Mouse (Mus musculus): Measurements from ENCODE around the gene Slco4a1. TPM values are rescaled to one million over a fixed set of nuclear protein-coding genes. Genes with fewer than 3 reads are reported as not detected.

The Slco4a1 gene
- 3.3 and 3.9 TPM in 2 replicates for polyA plus RNA-seq (2014; fragmentation: Nextera tagmentation; extraction: Ambion mirVana)

- Histone ChIP-seq H3K9ac (ENCODE audit: low read depth, low read length) (peak within 1 kb of the TSS; percentile 45), H3K27ac (ENCODE audit: low read depth, low read length) (no peak within 1 kb of the TSS; the same call in 1 of the 2 replicates), H3K4me3 (ENCODE audit: low read depth, low read length) (peak within 1 kb of the TSS; percentile 52), H3K27me3 (ENCODE audit: control insufficient read depth, insufficient read depth, low read length) (peaks cover 11% of the 10 kb centered on the region), H3K9me3 (ENCODE audit: control insufficient read depth, low read length) (no peaks in the 10 kb centered on the region), H3K36me3 (ENCODE audit: control insufficient read depth, insufficient read depth, low read length) (no peaks in the 10 kb centered on the region), H3K4me1 (replicated peaks; ENCODE audit: control insufficient read depth, insufficient read depth, low read length) (peaks cover 4% of the 10 kb centered on the region), H3K4me2 (replicated peaks; ENCODE audit: low read depth, low read length) (peak within 1 kb of the TSS; percentile 96)
- 2% methylated on average over 62 of the region's 65 CpGs for WGBS
- DNase-seq (ENCODE audit: low spot score) (peak; percentile 90), ATAC-seq (ENCODE audit: low FRiP score) (peak; percentile 96)
These were observed at the start of gene Slco4a1 for GRCm38 (mm10) chr2:180455723-180456698. Gene Slco4a1, plus strand, starts transcription at chr2:180456245.

GRCm38 (mm10) chr2:180408410-180408809 lies 47.6 kb upstream of the Slco4a1 start:
- H3K9ac ChIP-seq (ENCODE audit: low read depth, low read length): no peak overlapping the region
- H3K27ac ChIP-seq (ENCODE audit: low read depth, low read length): no peak overlapping the region
- DNase-seq (ENCODE audit: low spot score) (no peak), ATAC-seq (ENCODE audit: low FRiP score) (no peak)
- H3K9me3 ChIP-seq (ENCODE audit: control insufficient read depth, low read length): no peaks in the 10 kb centered on the region
- no peak overlapping the region for H3K4me2 ChIP-seq (replicated peaks; ENCODE audit: low read depth, low read length)
- H3K27me3 ChIP-seq (ENCODE audit: control insufficient read depth, insufficient read depth, low read length): no peaks in the 10 kb centered on the region
- H3K4me3 ChIP-seq (ENCODE audit: low read depth, low read length): no peak overlapping the region
- 28% methylated on average over 2 of the region's 2 CpGs for WGBS
- H3K4me1 ChIP-seq (replicated peaks; ENCODE audit: control insufficient read depth, insufficient read depth, low read length): no peaks in the 10 kb centered on the region
- no peaks in the 10 kb centered on the region for H3K36me3 ChIP-seq (ENCODE audit: control insufficient read depth, insufficient read depth, low read length)

DNA sequence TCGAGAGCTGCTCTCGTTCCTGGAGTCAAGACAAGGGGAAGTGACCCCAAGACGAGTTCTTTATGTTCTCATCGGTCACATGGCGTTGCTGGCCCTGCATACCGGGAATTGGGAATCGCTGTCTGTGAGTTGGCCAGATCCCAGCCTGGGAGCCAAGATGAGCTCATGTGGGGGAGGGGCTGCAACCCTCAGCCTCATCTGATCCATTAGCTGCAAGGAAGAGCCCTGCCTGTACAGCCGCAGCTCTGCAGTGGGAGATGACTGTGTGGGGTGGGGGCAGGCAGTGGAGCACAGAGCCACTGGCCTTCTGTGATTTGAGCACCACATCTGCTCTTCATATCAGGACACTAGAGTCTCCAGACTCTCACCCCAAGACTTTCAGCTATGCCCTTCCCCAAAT lies 45.6 kb upstream of the Slco4a1 start:
- ATAC-seq (ENCODE audit: low FRiP score) (0 out of 2 replicates have a peak, but pooled peaks have one; percentile 40), DNase-seq (ENCODE audit: low spot score) (peak; percentile 27)
- H3K4me2 ChIP-seq (replicated peaks; ENCODE audit: low read depth, low read length): no peak overlapping the region
- no peak overlapping the region for H3K9ac ChIP-seq (ENCODE audit: low read depth, low read length)
- H3K36me3 ChIP-seq (ENCODE audit: control insufficient read depth, insufficient read depth, low read length): no peaks in the 10 kb centered on the region
- H3K27ac ChIP-seq (ENCODE audit: low read depth, low read length): no peak overlapping the region
- H3K9me3 ChIP-seq (ENCODE audit: control insufficient read depth, low read length): no peaks in the 10 kb centered on the region
- WGBS: 72% methylated on average over 8 of the region's 8 CpGs
- no peaks in the 10 kb centered on the region for H3K27me3 ChIP-seq (ENCODE audit: control insufficient read depth, insufficient read depth, low read length)
- H3K4me1 ChIP-seq (replicated peaks; ENCODE audit: control insufficient read depth, insufficient read depth, low read length): no peaks in the 10 kb centered on the region
- no peak overlapping the region for H3K4me3 ChIP-seq (ENCODE audit: low read depth, low read length)

- Histone ChIP-seq H3K9me3 (ENCODE audit: control insufficient read depth, low read length) (no peaks in the 10 kb centered on the region), H3K4me1 (replicated peaks; ENCODE audit: control insufficient read depth, insufficient read depth, low read length) (no peaks in the 10 kb centered on the region), H3K36me3 (ENCODE audit: control insufficient read depth, insufficient read depth, low read length) (no peaks in the 10 kb centered on the region), H3K4me3 (ENCODE audit: low read depth, low read length) (no peak overlapping the region), H3K27me3 (ENCODE audit: control insufficient read depth, insufficient read depth, low read length) (no peaks in the 10 kb centered on the region), H3K9ac (ENCODE audit: low read depth, low read length) (no peak overlapping the region), H3K4me2 (replicated peaks; ENCODE audit: low read depth, low read length) (no peak overlapping the region), H3K27ac (ENCODE audit: low read depth, low read length) (no peak overlapping the region)
- peak; percentile 59 for DNase-seq (ENCODE audit: low spot score)
- WGBS: 10% methylated on average over 8 of the region's 8 CpGs
- no peak for ATAC-seq (ENCODE audit: low FRiP score)
These were observed 45.0 kb upstream of the Slco4a1 start for GRCm38 (mm10) chr2:180411013-180411412.

- Histone ChIP-seq H3K4me3 (ENCODE audit: low read depth, low read length) (no peak overlapping the region), H3K9me3 (ENCODE audit: control insufficient read depth, low read length) (no peaks in the 10 kb centered on the region), H3K9ac (ENCODE audit: low read depth, low read length) (no peak overlapping the region), H3K4me1 (replicated peaks; ENCODE audit: control insufficient read depth, insufficient read depth, low read length) (no peaks in the 10 kb centered on the region), H3K27me3 (ENCODE audit: control insufficient read depth, insufficient read depth, low read length) (no peaks in the 10 kb centered on the region; the same call in 1 of the 2 replicates), H3K27ac (ENCODE audit: low read depth, low read length) (no peak overlapping the region), H3K4me2 (replicated peaks; ENCODE audit: low read depth, low read length) (no peak overlapping the region), H3K36me3 (ENCODE audit: control insufficient read depth, insufficient read depth, low read length) (no peaks in the 10 kb centered on the region)
- WGBS: 74% methylated on average over 3 of the region's 3 CpGs
- ATAC-seq (ENCODE audit: low FRiP score): no peak
- no peak for DNase-seq (ENCODE audit: low spot score)
These were observed 40.4 kb upstream of the Slco4a1 start for GRCm38 (mm10) chr2:180415627-180416026.

DNA sequence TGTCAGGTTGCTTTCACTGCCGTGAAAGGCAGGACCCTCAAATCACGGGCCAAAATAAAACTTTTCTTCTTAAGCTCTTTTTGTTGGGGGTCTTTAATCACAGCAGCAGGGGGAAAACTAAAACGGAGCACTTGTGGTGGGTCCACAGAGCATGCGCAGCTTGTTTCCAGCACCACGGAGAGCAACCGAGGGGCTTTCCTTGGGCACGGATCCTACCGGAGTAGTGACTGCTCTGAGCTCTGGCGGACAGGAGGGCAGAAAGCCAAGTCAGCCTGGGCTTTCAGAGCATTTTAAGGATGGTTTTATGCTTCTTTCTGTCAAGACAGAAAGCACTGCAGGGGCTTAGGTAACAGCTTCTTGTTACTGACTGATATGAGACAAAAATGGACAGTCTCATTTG lies 38.3 kb upstream of the Slco4a1 start:
- ATAC-seq (ENCODE audit: low FRiP score): no peak
- 16% methylated on average over 9 of the region's 9 CpGs for WGBS
- H3K4me3 ChIP-seq (ENCODE audit: low read depth, low read length): no peak overlapping the region

DNA sequence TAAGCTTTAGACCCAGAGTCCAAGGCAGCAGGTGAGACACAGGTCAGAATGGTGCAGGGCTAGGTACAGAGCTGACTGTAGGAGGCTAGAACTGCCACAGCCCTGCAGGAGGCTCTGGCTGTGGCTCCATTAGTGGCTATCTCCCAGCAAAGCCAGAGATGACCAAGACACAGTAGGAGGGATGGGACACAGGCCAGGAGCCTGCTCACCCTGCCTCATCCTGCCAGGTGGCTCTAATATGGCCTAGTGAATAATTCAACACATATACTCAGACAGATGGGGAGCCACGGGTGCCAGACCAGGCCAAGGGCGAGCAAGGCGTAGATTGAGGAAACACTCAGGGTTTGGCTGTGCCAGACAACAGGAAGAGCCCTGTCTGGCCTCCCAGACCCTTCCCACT lies 35.4 kb upstream of the Slco4a1 start:
- Histone ChIP-seq H3K4me1 (replicated peaks; ENCODE audit: control insufficient read depth, insufficient read depth, low read length) (no peaks in the 10 kb centered on the region), H3K27ac (ENCODE audit: low read depth, low read length) (no peak overlapping the region), H3K36me3 (ENCODE audit: control insufficient read depth, insufficient read depth, low read length) (no peaks in the 10 kb centered on the region), H3K4me2 (replicated peaks; ENCODE audit: low read depth, low read length) (no peak overlapping the region), H3K4me3 (ENCODE audit: low read depth, low read length) (no peak overlapping the region), H3K9ac (ENCODE audit: low read depth, low read length) (no peak overlapping the region), H3K27me3 (ENCODE audit: control insufficient read depth, insufficient read depth, low read length) (no peaks in the 10 kb centered on the region; the same call in 1 of the 2 replicates), H3K9me3 (ENCODE audit: control insufficient read depth, low read length) (no peaks in the 10 kb centered on the region)
- DNase-seq (ENCODE audit: low spot score): no peak
- WGBS: 79% methylated on average over 3 of the region's 3 CpGs
- no peak for ATAC-seq (ENCODE audit: low FRiP score)

More for the DNA sequence above, 38.3 kb upstream of the Slco4a1 start:
- Histone ChIP-seq H3K4me1 (replicated peaks; ENCODE audit: control insufficient read depth, insufficient read depth, low read length) (no peaks in the 10 kb centered on the region), H3K9me3 (ENCODE audit: control insufficient read depth, low read length) (no peaks in the 10 kb centered on the region), H3K9ac (ENCODE audit: low read depth, low read length) (no peak overlapping the region), H3K27ac (ENCODE audit: low read depth, low read length) (no peak overlapping the region), H3K36me3 (ENCODE audit: control insufficient read depth, insufficient read depth, low read length) (no peaks in the 10 kb centered on the region), H3K4me2 (replicated peaks; ENCODE audit: low read depth, low read length) (no peak overlapping the region), H3K27me3 (ENCODE audit: control insufficient read depth, insufficient read depth, low read length) (no peaks in the 10 kb centered on the region; the same call in 1 of the 2 replicates)
- DNase-seq (ENCODE audit: low spot score): peak; percentile 59

- H3K4me3 ChIP-seq (ENCODE audit: low read depth, low read length): no peak overlapping the region
- H3K4me2 ChIP-seq (replicated peaks; ENCODE audit: low read depth, low read length): no peak overlapping the region
- no peak for ATAC-seq (ENCODE audit: low FRiP score)
- DNase-seq (ENCODE audit: low spot score): no peak
- no peaks in the 10 kb centered on the region for H3K9me3 ChIP-seq (ENCODE audit: control insufficient read depth, low read length)
- no peaks in the 10 kb centered on the region for H3K27me3 ChIP-seq (ENCODE audit: control insufficient read depth, insufficient read depth, low read length)
- H3K9ac ChIP-seq (ENCODE audit: low read depth, low read length): no peak overlapping the region
- H3K27ac ChIP-seq (ENCODE audit: low read depth, low read length): no peak overlapping the region
- WGBS: 61% methylated on average over 2 of the region's 2 CpGs
- H3K36me3 ChIP-seq (ENCODE audit: control insufficient read depth, insufficient read depth, low read length): no peaks in the 10 kb centered on the region
- H3K4me1 ChIP-seq (replicated peaks; ENCODE audit: control insufficient read depth, insufficient read depth, low read length): no peaks in the 10 kb centered on the region
These were observed 30.9 kb upstream of the Slco4a1 start for GRCm38 (mm10) chr2:180425115-180425514.

DNA sequence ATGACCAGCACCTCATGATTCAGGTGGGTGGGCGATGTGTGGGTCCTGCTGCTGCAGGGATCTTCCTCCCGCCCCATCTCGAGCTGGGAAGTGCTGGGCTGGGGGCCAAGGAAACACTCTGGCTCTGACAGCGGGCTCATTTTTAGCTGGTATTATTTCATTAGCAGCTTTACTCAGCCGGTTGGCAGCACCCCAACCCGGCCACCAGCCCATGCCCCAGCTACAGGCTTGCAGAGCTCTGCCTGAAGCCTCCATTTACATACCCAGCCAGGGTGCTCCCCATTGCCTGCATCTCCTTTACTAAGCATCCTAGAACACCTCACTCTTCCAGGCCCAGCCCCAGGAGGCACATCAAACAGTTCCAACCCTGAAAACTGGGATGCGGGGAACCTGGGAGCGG lies 29.0 kb upstream of the Slco4a1 start:
- no peak overlapping the region for H3K9ac ChIP-seq (ENCODE audit: low read depth, low read length)
- H3K4me3 ChIP-seq (ENCODE audit: low read depth, low read length): no peak overlapping the region
- DNase-seq (ENCODE audit: low spot score) (no peak), ATAC-seq (ENCODE audit: low FRiP score) (no peak)
- no peaks in the 10 kb centered on the region for H3K4me1 ChIP-seq (replicated peaks; ENCODE audit: control insufficient read depth, insufficient read depth, low read length)
- H3K27ac ChIP-seq (ENCODE audit: low read depth, low read length): no peak overlapping the region
- H3K4me2 ChIP-seq (replicated peaks; ENCODE audit: low read depth, low read length): no peak overlapping the region
- no peaks in the 10 kb centered on the region for H3K27me3 ChIP-seq (ENCODE audit: control insufficient read depth, insufficient read depth, low read length)
- H3K9me3 ChIP-seq (ENCODE audit: control insufficient read depth, low read length): no peaks in the 10 kb centered on the region
- no peaks in the 10 kb centered on the region for H3K36me3 ChIP-seq (ENCODE audit: control insufficient read depth, insufficient read depth, low read length)
- WGBS: 70% methylated on average over 8 of the region's 8 CpGs

Data from hindbrain, embryonic 11.5 days (tissue).